Mouse (Mus musculus): ENCODE results near the gene Cfap77.

Gene Cfap77

GRCm38 (mm10) chr2:28907691-28908388, 147.0 kb downstream of the Cfap77 start:
- DNase-seq (ENCODE audit: low read depth, low spot score): no peak

- no peak for DNase-seq (ENCODE audit: low read depth, low spot score)
Measured at GRCm38 (mm10) chr2:28905561-28905960, 149.3 kb downstream of the Cfap77 start.

DNA sequence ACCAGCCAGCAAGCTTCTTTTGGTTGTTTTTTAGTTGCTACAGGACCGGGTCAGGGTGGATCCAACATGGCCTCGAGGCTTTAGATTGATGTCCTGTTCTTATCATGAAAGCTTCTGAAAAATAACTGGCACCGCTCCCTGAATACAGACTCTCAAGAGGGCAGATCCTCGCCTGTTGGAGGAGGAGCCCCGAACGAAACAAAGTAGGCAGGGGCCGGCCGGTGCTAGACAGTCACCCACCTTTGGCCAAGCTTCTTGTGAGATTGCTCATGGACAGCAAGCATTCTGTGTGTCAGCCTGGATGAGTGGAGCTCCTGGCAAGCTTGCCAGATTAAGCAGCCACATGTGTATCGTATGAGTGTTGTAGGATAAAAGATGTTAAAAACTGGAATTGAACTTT, 150.1 kb downstream of the Cfap77 start:
- DNase-seq (ENCODE audit: low read depth, low spot score): no peak

DNA sequence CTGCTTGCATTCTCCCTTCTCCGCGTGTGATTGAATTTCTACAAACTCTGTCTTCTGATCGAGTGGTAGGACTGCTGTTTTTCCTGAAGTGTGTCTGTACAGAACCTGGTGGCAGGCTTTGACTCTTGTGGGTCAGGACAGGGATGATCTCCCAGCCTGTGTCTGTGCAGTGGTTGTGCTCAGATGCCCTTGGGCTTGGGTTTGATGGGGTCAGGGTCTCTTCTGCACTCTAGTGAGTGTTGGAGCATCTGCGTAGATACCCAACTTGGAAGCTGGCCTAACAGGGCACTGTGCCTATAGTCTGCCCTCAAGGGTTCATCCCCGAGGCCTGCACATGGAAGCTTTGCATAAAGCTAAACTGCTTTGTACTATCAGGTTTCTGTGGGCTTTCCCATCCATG, 151.0 kb downstream of the Cfap77 start:
- DNase-seq (ENCODE audit: low read depth, low spot score): no peak

DNA sequence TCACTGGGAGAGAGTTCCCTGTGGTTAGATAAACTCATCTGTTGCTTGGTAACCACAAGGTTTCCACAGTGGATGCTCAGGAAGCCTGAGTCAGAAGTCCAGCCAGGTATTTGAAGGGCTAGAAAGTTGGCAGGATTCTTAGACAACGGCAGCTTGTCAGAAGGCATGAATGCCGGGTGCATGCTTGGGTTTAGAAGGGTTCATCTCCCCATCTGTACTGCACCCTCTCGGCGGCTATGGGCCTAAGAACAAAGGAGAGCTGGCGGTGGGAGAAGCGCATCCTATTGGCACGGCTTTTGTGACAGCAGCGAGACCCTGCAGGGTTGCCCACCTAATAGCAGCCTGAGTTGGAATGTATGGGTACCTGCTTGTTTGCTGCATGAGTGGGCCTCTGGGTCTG, 152.6 kb downstream of the Cfap77 start:
- no peak for DNase-seq (ENCODE audit: low read depth, low spot score)

GRCm38 (mm10) chr2:28897340-28897899, 157.4 kb downstream of the Cfap77 start:
- no peak for DNase-seq (ENCODE audit: low read depth, low spot score)

- DNase-seq (ENCODE audit: low read depth, low spot score): no peak
Measured at GRCm38 (mm10) chr2:28895876-28896275, 159.0 kb downstream of the Cfap77 start.

GRCm38 (mm10) chr2:28893526-28893925, 161.3 kb downstream of the Cfap77 start:
- DNase-seq (ENCODE audit: low read depth, low spot score): no peak

GRCm38 (mm10) chr2:28892796-28893195, 162.1 kb downstream of the Cfap77 start:
- DNase-seq (ENCODE audit: low read depth, low spot score): no peak

GRCm38 (mm10) chr2:28884914-28885313, 170.0 kb downstream of the Cfap77 start:
- no peak for DNase-seq (ENCODE audit: low read depth, low spot score)

DNA sequence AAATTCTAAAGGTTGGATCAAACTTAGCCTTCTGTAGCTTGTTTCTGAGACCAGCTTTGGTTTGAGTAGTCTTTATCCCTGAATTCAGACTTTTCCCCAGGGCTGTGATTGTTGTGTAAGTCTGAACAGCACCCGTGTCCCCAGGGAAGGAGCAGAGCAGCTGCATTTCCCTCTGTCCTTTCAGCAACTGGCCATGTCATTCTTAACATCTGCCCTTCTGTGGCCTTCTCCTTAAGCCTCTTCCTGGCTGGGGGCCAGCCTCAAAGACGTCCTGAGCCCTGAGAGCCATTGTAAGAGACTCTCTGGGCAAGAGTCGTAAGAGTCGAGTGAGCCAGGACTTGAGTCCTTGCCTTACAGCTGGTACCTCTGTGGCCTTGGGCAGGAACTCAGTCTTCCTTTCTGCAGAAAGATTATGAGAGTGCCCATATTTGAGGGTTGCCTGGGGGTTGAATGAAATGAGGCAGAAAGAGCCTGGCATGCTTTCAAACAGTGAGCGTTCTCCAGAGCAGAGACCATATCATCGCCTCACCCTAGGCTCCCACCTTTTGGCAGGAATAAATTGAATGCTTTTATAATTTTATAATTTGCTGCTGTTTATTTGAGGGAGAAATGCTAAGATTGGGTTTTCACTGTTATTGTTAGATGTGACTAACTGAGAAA, 171.9 kb downstream of the Cfap77 start:
- no peak for DNase-seq (ENCODE audit: low read depth, low spot score)

GRCm38 (mm10) chr2:28882047-28882446, 172.8 kb downstream of the Cfap77 start:
- DNase-seq (ENCODE audit: low read depth, low spot score): no peak

DNA sequence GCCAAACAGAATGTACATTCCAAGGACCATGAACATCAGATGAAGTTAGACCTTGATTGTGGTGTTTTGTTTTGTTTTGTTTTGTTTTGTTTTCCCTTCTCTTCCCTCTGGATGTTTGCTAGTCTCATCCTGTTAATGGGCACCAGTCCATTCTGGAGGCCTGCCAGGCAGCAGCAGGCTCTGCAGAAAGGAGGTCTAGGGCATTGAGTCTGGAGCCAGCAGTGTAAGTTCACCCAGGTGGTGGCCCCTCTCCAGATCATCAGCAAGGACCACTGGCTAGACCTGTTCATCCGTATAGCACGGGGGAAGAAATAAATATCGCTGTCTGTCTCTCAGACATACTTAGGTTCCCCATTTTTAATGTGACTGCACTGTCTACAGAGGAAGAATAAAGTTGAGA, 173.6 kb downstream of the Cfap77 start:
- DNase-seq (ENCODE audit: low read depth, low spot score): no peak
